Mouse (Mus musculus) forebrain, embryonic 15.5 days (tissue): ENCODE data around the gene Sympk. TPM values are rescaled to one million over a fixed set of nuclear protein-coding genes. Genes with fewer than 3 reads are reported as not detected.

Experiments
- ATAC-seq: fragments of 200-750 bp; cut with Nextera tagmentation; replicated peaks from 2 replicates; pipeline ENCODE4 v1.8.0; 2017; ENCODE audit warnings: mild to moderate bottlenecking, moderate TSS enrichment, moderate library complexity
- H3K27ac ChIP-seq: fragments of 300-500 bp; sonication (generic); replicated peaks from 2 replicates; pipeline ENCODE4 v1.5.1; 2015; ENCODE audit warnings: mild to moderate bottlenecking, inconsistent platforms
- H3K27me3 ChIP-seq: fragments of 300-500 bp; sonication (generic); 2 replicates; pipeline ENCODE4 v1.6.1; 2015; ENCODE audit warnings: inconsistent platforms
- H3K36me3 ChIP-seq: fragments of 300-500 bp; sonication (generic); 2 replicates; pipeline ENCODE4 v1.6.1; 2015; ENCODE audit warnings: mild to moderate bottlenecking, inconsistent platforms
- H3K4me1 ChIP-seq: fragments of 300-500 bp; sonication (generic); 2 replicates; pipeline ENCODE4 v1.6.1; 2015; ENCODE audit warnings: inconsistent platforms
- H3K4me2 ChIP-seq: fragments of 300-500 bp; sonication (generic); replicated peaks from 2 replicates; pipeline ENCODE4 v1.6.1; 2015; ENCODE audit warnings: mild to moderate bottlenecking, inconsistent platforms
- H3K4me3 ChIP-seq: fragments of 300-500 bp; sonication (generic); 2 replicates; pipeline ENCODE4 v1.5.1; 2015; ENCODE audit warnings: mild to moderate bottlenecking, inconsistent platforms
- H3K9ac ChIP-seq: fragments of 300-500 bp; sonication (generic); replicated peaks from 2 replicates; pipeline ENCODE4 v1.6.1; 2015; ENCODE audit warnings: mild to moderate bottlenecking, inconsistent platforms
- H3K9me3 ChIP-seq: fragments of 300-500 bp; sonication (generic); 2 replicates; pipeline ENCODE4 v1.6.1; 2016; ENCODE audit warnings: inconsistent platforms
- WGBS: fragments of 180-500 bp; shearing (Covaris S2); methylation state at CpG from one replicate; pipeline ENCODE4 v1.1.7; 2015; ENCODE audit warnings: mixed read lengths; 5-methylcytosine and 5-hydroxymethylcytosine counted together
- polyA plus RNA-seq: library from polyadenylated mRNA; unstranded; fragments of >200 nt; fragmentation: Nextera tagmentation; extraction: Ambion mirVana; gene quantifications from 2 replicates; pipeline ENCODE4 v1.2.1, GENCODE M21; 2015

Gene Sympk
- polyA plus RNA-seq, 1 experiment from 2014 or later = 35.4 TPM

- H3K4me3 ChIP-seq = peak overlapping the region; percentile 15
- peaks cover 24% of the 10 kb centered on the region for H3K4me1 ChIP-seq
- H3K27me3 ChIP-seq = no peaks in the 10 kb centered on the region
- peak overlapping the region; percentile 12 for H3K4me2 ChIP-seq
- no peak overlapping the region for H3K9ac ChIP-seq
- peaks cover 12% of the 10 kb centered on the region for H3K36me3 ChIP-seq
- no peaks in the 10 kb centered on the region for H3K9me3 ChIP-seq
- H3K27ac ChIP-seq = no peak overlapping the region
- WGBS = 65% methylated on average over 10 of the region's 10 CpGs
- ATAC-seq = no peak
These were observed 23.8 kb upstream of the Sympk start for GRCm38 (mm10) chr7:19000421-19000820.

GRCm38 (mm10) chr7:19001066-19001806 lies 22.9 kb upstream of the Sympk start:
- peak overlapping the region; percentile 12; the same call in 1 of the 2 replicates for H3K4me2 ChIP-seq
- peaks cover 32% of the 10 kb centered on the region for H3K4me1 ChIP-seq
- no peak overlapping the region for H3K27ac ChIP-seq
- H3K27me3 ChIP-seq = no peaks in the 10 kb centered on the region
- H3K36me3 ChIP-seq = peaks cover 17% of the 10 kb centered on the region
- no peak for ATAC-seq
- H3K4me3 ChIP-seq = peak overlapping the region; percentile 15
- H3K9ac ChIP-seq = no peak overlapping the region
- no peaks in the 10 kb centered on the region for H3K9me3 ChIP-seq
- WGBS = 44% methylated on average over 17 of the region's 18 CpGs

DNA sequence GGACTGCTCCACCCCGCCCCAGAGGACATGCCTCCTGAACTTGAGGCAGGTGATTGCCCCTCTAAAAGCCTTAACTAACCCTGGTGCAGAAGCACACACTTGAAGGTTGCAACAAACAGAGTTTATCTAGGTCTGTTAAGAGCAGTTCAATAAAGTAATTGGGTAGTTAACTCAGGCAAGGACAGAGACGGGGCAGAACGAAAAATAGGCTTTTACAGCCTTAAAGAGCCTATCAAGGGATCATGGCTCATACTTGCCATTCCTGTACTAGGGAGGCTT lies 22.4 kb upstream of the Sympk start:
- WGBS = 78% methylated on average over 3 of the region's 3 CpGs
- no peak for ATAC-seq
- Histone ChIP-seq H3K27me3 (no peaks in the 10 kb centered on the region), H3K9ac (no peak overlapping the region), H3K4me3 (no peak overlapping the region), H3K4me2 (no peak overlapping the region), H3K4me1 (peaks cover 37% of the 10 kb centered on the region), H3K9me3 (no peaks in the 10 kb centered on the region), H3K27ac (peak overlapping the region; percentile 55; the same call in 1 of the 2 replicates), H3K36me3 (peaks cover 12% of the 10 kb centered on the region)

DNA sequence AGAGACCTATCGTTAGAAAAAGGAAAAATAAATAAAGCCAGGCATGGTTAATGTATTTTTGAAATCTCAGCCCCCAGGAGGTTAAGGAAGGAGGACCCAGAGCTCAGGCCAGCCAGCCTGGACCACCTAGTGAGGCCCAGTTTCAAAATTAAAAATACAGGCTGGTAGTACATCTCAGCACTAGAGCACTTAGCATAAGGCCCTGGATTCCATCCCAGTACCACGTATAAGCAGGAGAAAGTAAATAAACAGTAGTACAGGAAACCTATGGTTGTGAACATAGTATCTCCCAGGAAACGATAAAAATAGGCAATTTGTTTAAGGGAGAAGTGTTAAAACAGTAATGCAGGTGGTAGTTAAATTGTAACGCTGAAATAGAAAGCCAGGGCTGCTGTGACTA lies 22.1 kb upstream of the Sympk start:
- Histone ChIP-seq H3K36me3 (peaks cover 16% of the 10 kb centered on the region), H3K27me3 (no peaks in the 10 kb centered on the region), H3K9ac (peak overlapping the region; percentile 69; the same call in 1 of the 2 replicates), H3K4me1 (peaks cover 41% of the 10 kb centered on the region), H3K4me2 (peak overlapping the region; percentile 65), H3K4me3 (peak overlapping the region; percentile 41), H3K9me3 (no peaks in the 10 kb centered on the region), H3K27ac (peak overlapping the region; percentile 55)
- 45% methylated on average over 4 of the region's 4 CpGs for WGBS
- ATAC-seq = no peak

GRCm38 (mm10) chr7:19002848-19003498 lies 21.2 kb upstream of the Sympk start:
- ATAC-seq = peak; percentile 65
- H3K27ac ChIP-seq = peak overlapping the region; percentile 55
- H3K9ac ChIP-seq = peak overlapping the region; percentile 69
- 3% methylated on average over 17 of the region's 17 CpGs for WGBS
- peaks cover 49% of the 10 kb centered on the region for H3K4me1 ChIP-seq
- H3K27me3 ChIP-seq = no peaks in the 10 kb centered on the region
- peak overlapping the region; percentile 41 for H3K4me3 ChIP-seq
- peaks cover 23% of the 10 kb centered on the region for H3K36me3 ChIP-seq
- H3K4me2 ChIP-seq = peak overlapping the region; percentile 65
- H3K9me3 ChIP-seq = no peaks in the 10 kb centered on the region

DNA sequence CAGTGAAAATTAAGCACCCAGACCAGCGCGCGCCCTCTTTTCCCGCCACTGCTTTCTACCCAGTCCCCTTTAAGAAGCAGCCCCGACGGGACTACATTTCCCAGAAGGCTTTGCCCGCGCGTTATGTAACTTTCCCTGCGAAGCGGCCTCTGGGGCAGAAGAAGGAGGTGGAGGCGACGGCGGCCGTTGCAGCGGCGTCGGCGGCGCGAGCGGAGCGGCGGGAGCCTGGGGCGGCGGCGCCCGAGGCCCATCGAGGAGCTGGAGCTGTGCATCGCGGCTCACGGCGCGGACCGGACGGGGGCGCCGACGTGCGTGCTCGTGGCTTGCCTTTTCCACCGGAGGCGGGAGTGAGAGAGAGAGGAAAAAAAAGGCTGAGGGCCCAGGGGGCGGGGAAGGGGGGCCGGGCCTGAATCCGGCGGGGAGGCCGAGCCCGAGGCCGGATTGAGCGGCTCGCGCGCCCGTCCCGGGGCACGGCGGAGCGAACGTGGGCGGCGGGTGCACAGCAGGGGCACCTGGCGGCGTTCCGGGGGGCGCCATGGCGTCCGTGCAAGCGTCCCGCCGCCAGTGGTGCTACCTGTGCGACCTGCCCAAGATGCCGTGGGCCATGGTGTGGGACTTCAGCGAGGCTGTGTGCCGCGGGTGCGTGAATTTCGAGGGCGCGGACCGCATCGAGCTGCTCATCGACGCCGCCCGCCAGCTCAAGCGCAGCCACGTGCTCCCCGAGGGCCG lies 20.1 kb upstream of the Sympk start, which contains the start of gene Irf2bp1:
Gene Irf2bp1 (plus strand): TSS at position 143 of the 729 bp plus-strand sequence.
- peak within 1 kb of the TSS; percentile 94 for H3K9ac ChIP-seq
- peak within 1 kb of the TSS; percentile 99 for H3K4me2 ChIP-seq
- H3K4me3 ChIP-seq = peak within 1 kb of the TSS; percentile 84
- H3K36me3 ChIP-seq = peaks cover 23% of the 10 kb centered on the region
- H3K4me1 ChIP-seq = peaks cover 49% of the 10 kb centered on the region
- peak within 1 kb of the TSS; percentile 96 for H3K27ac ChIP-seq
- H3K9me3 ChIP-seq = no peaks in the 10 kb centered on the region
- WGBS = under 1% methylated on average over 86 of the region's 90 CpGs
- ATAC-seq = peak; percentile 63
- H3K27me3 ChIP-seq = no peaks in the 10 kb centered on the region

- peaks cover 23% of the 10 kb centered on the region for H3K36me3 ChIP-seq
- H3K4me1 ChIP-seq = peaks cover 49% of the 10 kb centered on the region
- peak overlapping the region; percentile 84 for H3K4me3 ChIP-seq
- 4% methylated on average over 33 of the region's 34 CpGs for WGBS
- no peaks in the 10 kb centered on the region for H3K27me3 ChIP-seq
- peak overlapping the region; percentile 94 for H3K9ac ChIP-seq
- H3K4me2 ChIP-seq = peak overlapping the region; percentile 99
- peak; percentile 1; the same call in 1 of the 2 replicates for ATAC-seq
- H3K27ac ChIP-seq = peak overlapping the region; percentile 96
- no peaks in the 10 kb centered on the region for H3K9me3 ChIP-seq
These were observed 19.5 kb upstream of the Sympk start for GRCm38 (mm10) chr7:19004631-19005079.

GRCm38 (mm10) chr7:19005417-19006121 lies 18.6 kb upstream of the Sympk start:
- Histone ChIP-seq H3K4me3 (peak overlapping the region; percentile 84), H3K4me2 (peak overlapping the region; percentile 99), H3K4me1 (peaks cover 49% of the 10 kb centered on the region), H3K27ac (no peak overlapping the region), H3K9ac (no peak overlapping the region; the same call in 1 of the 2 replicates), H3K27me3 (no peaks in the 10 kb centered on the region), H3K36me3 (peaks cover 23% of the 10 kb centered on the region), H3K9me3 (no peaks in the 10 kb centered on the region)
- ATAC-seq = no peak
- WGBS = 80% methylated on average over 34 of the region's 34 CpGs

DNA sequence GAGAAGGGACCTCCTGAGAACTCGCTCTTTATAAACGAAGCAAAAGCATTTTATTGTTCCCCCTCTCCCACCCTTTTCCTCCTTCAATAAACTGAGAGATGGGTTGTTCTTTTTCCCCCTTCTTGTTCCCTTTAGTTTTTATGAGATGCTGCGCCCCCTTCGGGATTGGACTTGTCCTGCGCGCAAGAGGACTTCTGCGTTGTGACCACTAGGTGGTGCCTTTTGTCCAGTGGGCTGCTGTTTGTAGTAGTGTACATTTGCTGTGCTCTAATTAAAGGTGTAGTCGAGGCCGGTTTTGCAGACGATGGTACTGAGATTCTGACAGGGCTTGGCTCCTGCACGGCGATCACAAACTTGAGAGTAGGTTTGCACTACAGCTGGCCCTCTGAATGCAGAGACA lies 17.7 kb upstream of the Sympk start:
- Histone ChIP-seq H3K4me3 (no peak overlapping the region), H3K27me3 (no peaks in the 10 kb centered on the region), H3K4me2 (peak overlapping the region; percentile 99; the same call in 1 of the 2 replicates), H3K27ac (no peak overlapping the region), H3K9ac (no peak overlapping the region), H3K36me3 (peaks cover 23% of the 10 kb centered on the region), H3K4me1 (peaks cover 49% of the 10 kb centered on the region), H3K9me3 (no peaks in the 10 kb centered on the region)
- ATAC-seq = no peak
- WGBS = 4% methylated on average over 12 of the region's 12 CpGs

GRCm38 (mm10) chr7:19007026-19007977 lies 16.9 kb upstream of the Sympk start:
- no peak for ATAC-seq
- Histone ChIP-seq H3K4me2 (no peak overlapping the region), H3K27ac (no peak overlapping the region), H3K4me3 (no peak overlapping the region), H3K9ac (no peak overlapping the region), H3K9me3 (no peaks in the 10 kb centered on the region), H3K36me3 (peaks cover 23% of the 10 kb centered on the region), H3K27me3 (no peaks in the 10 kb centered on the region), H3K4me1 (peaks cover 52% of the 10 kb centered on the region)
- 82% methylated on average over 13 of the region's 13 CpGs for WGBS

- Histone ChIP-seq H3K27me3 (no peaks in the 10 kb centered on the region), H3K9ac (no peak overlapping the region), H3K4me2 (no peak overlapping the region), H3K27ac (no peak overlapping the region), H3K9me3 (no peaks in the 10 kb centered on the region), H3K36me3 (peaks cover 16% of the 10 kb centered on the region), H3K4me1 (peaks cover 34% of the 10 kb centered on the region), H3K4me3 (no peak overlapping the region)
- WGBS = 82% methylated on average over 7 of the region's 7 CpGs
- no peak for ATAC-seq
These were observed 13.6 kb upstream of the Sympk start for GRCm38 (mm10) chr7:19010581-19010980.
